Mouse (Mus musculus): Measurements from ENCODE around the gene Hnrnpdl.

DNA sequence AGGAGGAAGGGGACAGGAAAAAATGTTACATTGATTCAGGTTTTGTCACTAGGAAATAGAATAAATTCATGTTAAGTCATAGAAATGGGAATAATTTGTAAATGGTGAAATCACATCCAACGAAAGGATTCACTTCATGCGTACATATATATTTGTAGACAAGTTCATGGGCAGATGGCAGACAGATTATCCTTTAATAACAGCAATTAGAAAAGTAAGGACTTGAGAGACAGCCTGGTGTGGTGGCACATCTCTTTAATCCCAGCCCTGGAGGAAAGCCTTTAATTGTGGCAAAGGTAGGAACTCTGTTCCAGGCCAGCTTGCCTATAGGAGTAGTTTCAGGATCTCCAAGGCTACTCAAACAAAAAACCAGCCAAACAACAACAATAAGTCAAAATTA lies 30.1 kb upstream of the Hnrnpdl start:
- TF ChIP-seq CTCF (IDR thresholded peaks at IDR 0.05; ENCODE audit: low read depth, low read length) (no peak), EP300 (IDR thresholded peaks at IDR 0.05; ENCODE audit: insufficient read depth, low read depth, low read length) (no peak), POLR2A (IDR thresholded peaks at IDR 0.05; ENCODE audit: insufficient read depth, low read length) (no peak)

All from ES-Bruce4 (cell line).